Mouse (Mus musculus) right cerebral cortex, postnatal 25 days (tissue): ENCODE measurements at regions not wholly inside any gene's neighbourhood (a gene's known extent, or its start where the extent isn't known, plus 50 kb on each side); places are given as distances from the start of the nearest gene placed in this dataset.

Source experiments
- DNase-seq: peaks from one replicate; pipeline ENCODE4 v3.0.0; 2022

GRCm38 (mm10) chr3:151366707-151367306 is 70.9 kb upstream of the Adgrl4 start:
- no peak for DNase-seq

DNA sequence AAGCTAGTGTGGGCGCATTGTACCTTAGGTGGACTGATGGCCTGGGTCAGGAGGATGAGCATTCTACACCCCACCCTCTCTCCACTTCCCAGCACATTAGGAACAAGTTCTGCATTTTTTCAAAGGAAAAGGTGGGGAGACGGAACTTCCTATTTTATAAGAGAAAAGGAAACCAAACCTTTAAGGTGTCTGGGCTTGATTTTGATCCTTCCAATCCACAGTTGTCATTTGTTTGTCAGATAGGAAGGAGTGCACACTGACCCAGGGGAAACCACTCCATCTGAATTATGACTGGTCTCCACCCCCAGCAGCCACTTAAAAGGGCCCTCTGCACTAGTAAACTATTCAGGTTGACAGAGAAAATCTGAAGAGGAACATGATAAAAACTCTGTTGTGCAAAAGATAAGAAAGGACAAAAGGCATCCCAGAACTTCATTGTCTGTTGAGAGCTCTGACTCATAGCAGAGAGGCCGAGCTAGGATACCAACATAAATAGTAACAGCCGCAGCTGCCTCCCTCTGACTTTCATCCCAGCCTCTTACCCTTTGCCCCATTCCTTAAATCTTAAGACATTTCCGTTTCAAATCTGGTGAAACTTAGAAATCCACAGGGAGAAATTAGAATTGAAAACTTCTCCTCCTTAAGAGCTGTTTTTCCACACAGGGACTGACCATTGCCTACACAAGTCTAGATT is 54.2 kb upstream of the Adgrl4 start:
- no peak for DNase-seq

DNA sequence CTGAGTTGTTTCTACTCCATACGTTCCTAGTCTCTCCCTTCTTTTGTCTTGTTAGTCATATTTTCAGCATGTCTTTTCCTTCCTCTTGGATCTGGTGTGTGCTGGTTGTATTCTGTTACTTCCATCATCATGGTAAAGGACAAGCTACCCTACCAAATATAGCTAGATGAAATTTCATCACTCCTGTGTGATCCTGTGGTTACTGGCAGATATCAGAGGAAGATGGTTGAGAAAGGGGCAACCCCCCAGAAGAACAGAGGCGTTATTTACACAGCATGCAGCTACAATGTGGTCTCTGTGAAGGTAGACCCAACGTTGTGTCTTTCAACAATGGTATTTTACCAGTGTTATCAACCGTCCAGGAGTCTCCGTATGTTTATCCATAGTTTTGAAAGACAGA is 52.8 kb upstream of the Adgrl4 start:
- no peak for DNase-seq

DNA sequence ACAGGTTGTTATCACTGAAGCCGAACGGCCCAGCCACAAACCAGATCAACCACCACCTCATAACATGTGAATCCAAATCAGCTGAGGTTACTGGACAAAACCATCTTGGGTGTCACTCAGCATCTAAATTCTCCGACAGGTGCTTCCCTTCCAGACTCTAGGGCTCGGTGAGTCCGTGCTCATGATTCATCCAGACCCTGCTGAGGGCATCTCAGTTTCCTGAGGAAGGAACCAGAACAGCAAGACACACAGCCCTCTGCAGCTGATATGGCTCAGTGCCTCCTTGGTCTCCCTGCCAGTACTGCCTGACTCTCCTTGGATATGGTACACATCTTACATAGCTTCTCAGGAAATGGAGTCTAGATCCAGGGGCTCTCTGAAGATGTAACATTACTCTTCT is 51.6 kb upstream of the Adgrl4 start:
- no peak for DNase-seq
